Mouse (Mus musculus) left cerebral cortex, postnatal 10 days (tissue): ENCODE data around the gene Synpo2l. TPM values are rescaled to one million over a fixed set of nuclear protein-coding genes. Genes with fewer than 3 reads are reported as not detected.
A peak's percentile ranks its signal among the peaks of the same experiment; 100 is the strongest.

Experiments used
- DNase-seq, 2 experiments: peaks; one replicate each; pipeline ENCODE4 v3.0.0; 2021 to 2022; ENCODE audit warnings: low spot score in 2 of 2, mixed read lengths in 1 of 2; ENCODE audit errors: extremely low spot score in 1 of 2
- intact Hi-C: fragments of 180-260 bp; cut with DNase I; formaldehyde crosslinking; loops from one replicate; pipeline ENCODE4 v1.15.1; 2025
- total RNA-seq, 2 experiments: library from RNA; stranded (reverse); gene quantifications; 2 replicates each; pipeline ENCODE4 v1.2.3; 2021

Gene Synpo2l
- total RNA-seq, 2 experiments from 2014 or later = 0.36 to 0.73 TPM

- no peak for DNase-seq
Measured at GRCm38 (mm10) chr14:20689009-20689408, 20.9 kb upstream of the Synpo2l start.

GRCm38 (mm10) chr14:20686576-20686975, 18.4 kb upstream of the Synpo2l start:
- no peak for DNase-seq
- intact Hi-C loops = no loop called here

More at GRCm38 (mm10) chr14:20689009-20689408, 20.9 kb upstream of the Synpo2l start:
- intact Hi-C loops = no loop called here

DNA sequence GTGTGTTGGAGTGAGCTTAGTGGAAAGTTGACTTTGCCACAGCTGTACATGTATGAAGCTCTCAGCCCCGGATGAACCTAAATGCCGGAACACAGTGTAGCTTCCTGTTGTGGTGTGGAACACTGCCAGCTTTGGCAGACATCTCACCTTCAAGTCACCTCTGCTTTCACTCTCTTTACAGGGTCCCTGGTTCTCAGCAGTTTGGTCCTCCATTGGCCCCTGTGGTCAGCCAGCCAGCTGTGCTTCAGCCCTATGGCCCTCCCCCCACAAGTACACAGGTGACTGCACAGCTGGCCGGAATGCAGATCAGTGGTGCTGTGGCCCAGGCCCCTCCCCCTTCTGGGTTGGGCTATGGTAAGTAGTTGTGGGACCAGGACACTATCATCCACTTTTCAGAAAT, 14.3 kb upstream of the Synpo2l start:
- no peak for DNase-seq
- intact Hi-C loops = no loop called here

DNA sequence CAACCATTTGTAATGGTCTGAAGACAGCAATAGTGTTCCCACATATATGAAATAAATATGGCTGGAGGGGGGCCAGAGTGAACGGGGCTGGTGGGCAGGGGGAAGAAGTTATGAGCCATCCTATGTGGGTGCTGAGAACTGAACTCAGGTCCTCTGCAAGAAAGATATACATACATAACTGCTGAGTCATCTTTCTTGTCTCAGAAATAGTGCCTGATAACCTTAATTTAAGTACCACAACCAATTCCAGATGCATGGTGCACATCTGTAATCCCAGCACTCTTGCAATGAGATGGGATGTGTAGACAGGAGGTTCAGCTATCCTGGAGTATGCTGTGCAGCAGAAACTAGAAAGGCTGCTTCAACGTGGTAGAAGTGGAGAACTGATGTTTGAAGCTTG, 13.6 kb upstream of the Synpo2l start:
- intact Hi-C loops = no loop called here
- no peak for DNase-seq

- DNase-seq = no peak
- intact Hi-C loops = no loop called here
Measured at GRCm38 (mm10) chr14:20677906-20678305, 9.8 kb upstream of the Synpo2l start.

GRCm38 (mm10) chr14:20674064-20674833, 6.1 kb upstream of the Synpo2l start, which contains the start of gene Sec24c:
Sec24c (plus strand) TSS chr14:20674308.
- intact Hi-C loops = no loop called here
- DNase-seq = peak; percentile 96 to 99

GRCm38 (mm10) chr14:20673735-20674063, 5.5 kb upstream of the Synpo2l start:
- intact Hi-C loops = no loop called here
- peak in 1 of 2 experiments; percentile 44 for DNase-seq

DNA sequence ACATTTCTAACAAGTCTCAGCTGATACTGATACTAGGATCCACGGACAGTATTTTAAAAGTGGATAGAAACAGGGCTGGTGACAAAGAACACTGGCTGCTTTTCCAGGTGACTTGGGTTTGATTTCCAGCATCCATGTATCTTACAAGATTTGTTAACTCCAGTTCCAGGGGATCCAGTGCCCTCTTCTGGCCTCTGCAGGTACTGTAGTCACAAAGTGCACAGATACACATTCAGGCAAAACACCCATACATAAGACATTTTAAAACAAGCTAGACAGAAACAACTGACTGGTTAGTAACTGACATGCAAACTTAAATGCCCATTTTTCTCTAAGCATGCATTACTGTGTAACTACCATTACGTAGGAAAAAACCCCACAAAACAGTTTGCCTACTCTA, 4.8 kb upstream of the Synpo2l start:
- DNase-seq = no peak
- intact Hi-C loops = no loop called here

DNA sequence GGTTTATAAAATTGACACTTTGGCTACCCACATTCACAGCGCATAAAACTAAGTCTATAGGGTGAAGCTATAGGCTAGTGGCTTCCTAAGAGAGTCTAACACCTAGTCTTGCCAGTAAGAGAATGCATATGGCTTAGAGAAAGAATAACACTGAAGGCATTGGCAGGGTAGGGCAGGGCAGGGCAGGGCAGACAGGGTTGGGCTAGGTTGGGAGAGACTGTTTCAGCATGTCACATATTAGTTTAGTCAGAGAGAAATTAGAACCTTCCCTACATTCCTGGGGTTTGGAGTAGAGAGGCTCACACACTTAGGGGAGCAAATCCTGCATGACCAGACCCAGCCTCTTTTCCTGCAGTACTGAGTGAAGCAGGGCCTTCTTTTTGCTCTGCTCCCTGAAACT, 685 bp downstream of the Synpo2l start:
- DNase-seq = no peak
- intact Hi-C loops = loop anchor here (10.0 kb wide), 1 partner anchor 273 kb away; the partner anchor contains the start of gene Mrps16

GRCm38 (mm10) chr14:20664436-20664835, 3.7 kb downstream of the Synpo2l start:
- intact Hi-C loops = loop anchor here (10.0 kb wide), 1 partner anchor 270 kb away; the partner anchor contains the start of gene Mrps16
- no peak for DNase-seq

GRCm38 (mm10) chr14:20663601-20664000, 4.6 kb downstream of the Synpo2l start:
- intact Hi-C loops = loop anchor here (10.0 kb wide), 1 partner anchor 269 kb away; the partner anchor contains the start of gene Mrps16
- DNase-seq = no peak

- DNase-seq = no peak
- intact Hi-C loops = loop anchor here (10.0 kb wide), 1 partner anchor 268 kb away; the partner anchor contains the start of gene Mrps16
Measured at GRCm38 (mm10) chr14:20662740-20663139, 5.4 kb downstream of the Synpo2l start.

DNA sequence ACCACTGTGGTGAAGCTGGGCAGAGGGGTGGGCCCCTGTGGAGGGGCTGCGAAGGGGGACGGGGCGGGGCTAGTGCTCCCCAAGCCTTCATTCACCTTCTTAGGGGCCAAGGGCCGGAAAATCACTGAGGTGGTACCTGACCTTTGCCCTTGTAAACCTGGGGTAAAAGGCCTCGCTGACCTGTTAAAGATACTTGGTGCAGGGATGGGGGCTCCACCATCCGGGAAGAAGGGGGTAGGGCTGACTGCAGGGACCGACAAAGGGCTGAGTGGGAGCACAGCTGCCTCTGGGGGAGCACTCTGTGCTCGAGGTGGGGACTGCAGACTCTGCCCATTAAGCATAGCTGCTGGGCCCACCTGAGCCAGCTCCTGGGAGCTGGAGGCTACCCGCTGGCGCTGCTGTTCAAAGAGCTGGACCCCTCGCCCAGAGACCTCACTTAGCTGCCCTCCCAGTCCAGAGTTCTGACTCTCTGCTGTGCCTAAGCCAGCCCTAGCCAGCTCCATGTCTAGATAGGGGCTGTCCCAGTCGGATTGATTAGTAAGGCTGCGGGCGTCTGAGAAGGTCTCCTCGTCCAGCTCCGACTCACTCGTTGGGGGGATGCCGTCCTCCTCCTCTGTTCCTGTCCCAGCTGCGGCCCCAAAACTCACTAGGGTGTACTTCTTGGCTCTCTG, 6.4 kb downstream of the Synpo2l start:
- intact Hi-C loops = loop anchor here (1.0 to 10.0 kb wide), 2 partner anchors 85 to 267 kb away; partner anchors contain the start of gene Mrps16
- DNase-seq = peak in 1 of 2 experiments; percentile 46

GRCm38 (mm10) chr14:20660827-20661660, 7.1 kb downstream of the Synpo2l start:
- peak; percentile 95 for DNase-seq
- intact Hi-C loops = loop anchor here (1.0 to 10.0 kb wide), 2 partner anchors 85 to 266 kb away; partner anchors contain the start of gene Mrps16

DNA sequence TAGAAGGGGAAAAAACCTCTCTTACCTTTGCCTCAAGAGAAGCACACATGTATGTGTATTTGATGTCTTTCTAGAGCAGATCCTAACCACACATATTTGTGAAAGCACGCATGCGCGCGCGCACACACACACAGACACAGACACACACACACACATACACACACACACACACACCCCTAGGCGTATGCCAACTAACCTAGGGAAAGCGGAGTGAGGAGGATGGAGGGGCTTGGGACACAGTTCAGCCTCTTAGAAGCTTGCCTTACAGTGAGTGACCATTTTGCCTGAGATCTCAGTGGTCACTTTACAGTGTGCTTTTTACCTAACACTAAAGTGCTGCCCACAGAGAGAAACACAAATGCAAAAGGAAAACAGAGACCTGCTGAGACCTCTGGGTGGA, 8.5 kb downstream of the Synpo2l start:
- intact Hi-C loops = loop anchor here (10.0 kb wide), 1 partner anchor 265 kb away; the partner anchor contains the start of gene Mrps16

GRCm38 (mm10) chr14:20658902-20659301, 9.3 kb downstream of the Synpo2l start:
- no peak for DNase-seq

More for the DNA sequence above, 8.5 kb downstream of the Synpo2l start:
- DNase-seq = no peak

GRCm38 (mm10) chr14:20658326-20658725, 9.8 kb downstream of the Synpo2l start:
- DNase-seq = peak in 1 of 2 experiments; percentile 27
- intact Hi-C loops = no loop called here

More at GRCm38 (mm10) chr14:20658902-20659301, 9.3 kb downstream of the Synpo2l start:
- intact Hi-C loops = no loop called here

- intact Hi-C loops = no loop called here
Measured at GRCm38 (mm10) chr14:20656361-20656760, 11.8 kb downstream of the Synpo2l start, which contains the start of gene Myoz1. Myoz1 (minus strand) TSS chr14:20656540.

DNA sequence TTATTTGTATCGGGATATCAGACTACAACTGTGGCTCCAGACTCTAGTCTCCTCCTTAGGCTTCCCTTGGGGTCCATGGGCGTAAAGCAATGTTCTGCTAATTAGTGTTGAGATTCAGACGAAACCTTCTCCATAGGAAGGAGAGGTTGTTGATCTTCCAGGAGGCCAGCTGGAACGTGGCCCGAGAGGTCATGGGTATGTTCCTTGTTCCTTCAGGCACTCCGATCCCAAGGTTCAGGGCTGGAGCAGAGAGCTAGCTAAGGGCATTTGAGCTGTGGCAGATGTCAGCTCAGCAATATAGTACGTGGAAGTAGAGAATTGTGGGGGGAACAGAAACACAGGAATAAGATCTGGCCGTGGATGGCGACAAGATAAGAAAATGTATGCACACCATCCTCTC, 12.4 kb downstream of the Synpo2l start:
- intact Hi-C loops = no loop called here
- DNase-seq = no peak

More at GRCm38 (mm10) chr14:20656361-20656760, 11.8 kb downstream of the Synpo2l start, which contains the start of gene Myoz1:
- DNase-seq = no peak
